In the genomic region with DNA sequence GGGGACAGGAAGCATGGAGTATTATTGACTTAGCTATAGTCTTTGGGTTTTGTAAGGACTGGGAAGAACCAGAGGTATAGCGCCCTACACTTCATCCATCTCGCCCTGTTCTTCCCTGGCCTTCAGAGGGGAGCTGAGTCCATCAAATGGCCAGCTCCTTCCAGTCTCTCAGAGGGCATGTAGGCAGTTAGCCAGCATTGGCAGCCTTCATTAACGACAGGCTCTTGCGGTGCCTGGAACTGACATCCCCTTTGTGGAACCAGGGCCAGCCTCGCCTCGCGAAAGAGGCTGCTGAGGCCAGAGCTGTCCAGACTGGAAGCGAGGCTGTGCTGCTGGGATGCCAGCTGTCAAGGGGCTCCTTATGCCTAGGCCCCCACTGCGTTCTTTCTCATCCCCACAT, we compare ENCODE assay signal across 15 mouse cellular contexts. TPM values are rescaled to one million over a fixed set of nuclear protein-coding genes. Genes with fewer than 3 reads are reported as not detected.
DNase-seq lines count a peak whose midpoint lies in the region; ATAC-seq and TF ChIP-seq lines count a peak whose summit lies in the region.
"Had no signal": no experiment of that assay in that cellular context is flagged by ENCODE, and none has a peak within 500 bp of the region (broad histone marks: within the 10 kb centered on the region; RNA-seq: fewer than 3 reads in every experiment).

No protein-coding gene starts in this region.

- no peak overlapping the region for H3K27ac ChIP-seq in kidney, adult 2 months (ENCODE audit: insufficient read depth, low read depth, low read length)
- H3K27ac ChIP-seq in neural tube, embryonic 15.5 days (replicated peaks), result no peak overlapping the region
- no peak overlapping the region for H3K27ac ChIP-seq in forebrain, postnatal 0 days (ENCODE audit: low read depth, low read length)
- H3K27ac ChIP-seq: neural tube, embryonic 13.5 days had no signal

- H3K4me3 ChIP-seq in kidney, adult 2 months (ENCODE audit: insufficient read depth, low read depth, low read length), result peak overlapping the region; percentile 5; the same call in 1 of the 2 replicates
- H3K4me3 ChIP-seq in neural tube, embryonic 15.5 days (replicated peaks), result 0 out of 2 replicates have a peak overlapping the region, but pooled peaks have one; percentile 72
- H3K4me3 ChIP-seq in forebrain, postnatal 0 days (ENCODE audit: low read depth, low read length), result no peak overlapping the region

- TF ChIP-seq POLR2A in kidney, adult 2 months (IDR thresholded peaks at IDR 0.05; ENCODE audit: low read depth, low read length), result no peak

- TF ChIP-seq CTCF in kidney, adult 2 months (conservative IDR thresholded peaks at IDR 0.05; ENCODE audit: insufficient read depth, insufficient read length, low read depth, low read length), result no peak
- TF ChIP-seq CTCF in forebrain, postnatal 0 days (IDR thresholded peaks at IDR 0.05; ENCODE audit: low read depth), result no peak

- H3K4me2 ChIP-seq in neural tube, embryonic 15.5 days, result peak overlapping the region; percentile 100; the same call in 1 of the 2 replicates
- no peak overlapping the region for H3K4me2 ChIP-seq in forebrain, postnatal 0 days (ENCODE audit: low read depth)

- no peaks in the 10 kb centered on the region for H3K9me3 ChIP-seq in neural tube, embryonic 15.5 days (replicated peaks)
- H3K9me3 ChIP-seq in forebrain, postnatal 0 days (ENCODE audit: low read length), result no peaks in the 10 kb centered on the region
- H3K9me3 ChIP-seq: neural tube, embryonic 13.5 days had no signal

- peak; percentile 13; the same call in 1 of the 2 replicates for ATAC-seq in frontal cortex, adult (ENCODE audit: low TSS enrichment)
- ATAC-seq in neural tube, embryonic 15.5 days (ENCODE audit: low FRiP score), result no peak
- no peak for ATAC-seq in forebrain, postnatal 0 days

- H3K9ac ChIP-seq in neural tube, embryonic 15.5 days (replicated peaks), result no peak overlapping the region
- H3K9ac ChIP-seq in forebrain, postnatal 0 days, result no peak overlapping the region

- H3K4me1 ChIP-seq in kidney, adult 2 months (ENCODE audit: control insufficient read depth, insufficient read depth, low read length), result no peaks in the 10 kb centered on the region; the same call in 1 of the 2 replicates
- H3K4me1 ChIP-seq in neural tube, embryonic 15.5 days, result peaks cover 19% of the 10 kb centered on the region
- no peaks in the 10 kb centered on the region for H3K4me1 ChIP-seq in forebrain, postnatal 0 days (ENCODE audit: insufficient read depth)

- H3K36me3 ChIP-seq in kidney, adult 2 months (ENCODE audit: control insufficient read depth, insufficient read depth, low read length), result no peaks in the 10 kb centered on the region
- H3K36me3 ChIP-seq in neural tube, embryonic 15.5 days, result peaks cover 17% of the 10 kb centered on the region
- H3K36me3 ChIP-seq in forebrain, postnatal 0 days (ENCODE audit: insufficient read depth), result peaks cover 16% of the 10 kb centered on the region

- DNase-seq in kidney, adult 2 months, result no peak
- DNase-seq in kidney, postnatal 36 days, result no peak
- DNase-seq in cerebellum, adult 18-20 months, result peak; percentile 73 to 79
- no peak for DNase-seq in spleen, adult 12 weeks (ENCODE audit: low spot score)
- no peak for DNase-seq in forebrain, postnatal 0 days
- DNase-seq in urinary bladder, postnatal 14 days (ENCODE audit: low spot score), result no peak
- DNase-seq: adrenal gland, postnatal 25 days had no signal

- 76% methylated on average over 9 of the region's 9 CpGs for WGBS in kidney, adult 2 months
- 64% methylated on average over 9 of the region's 9 CpGs for WGBS in neural tube, embryonic 15.5 days
- 55% methylated on average over 9 of the region's 9 CpGs for whole genome bisulfite sequencing in forebrain, postnatal 0 days

- no peaks in the 10 kb centered on the region for H3K27me3 ChIP-seq in kidney, adult 2 months (replicated peaks; ENCODE audit: control insufficient read depth, insufficient read depth, low read length)
- H3K27me3 ChIP-seq in neural tube, embryonic 15.5 days (replicated peaks), result 0 out of 2 replicates have a peak, but pooled peaks cover 6% of the 10 kb centered on the region
- no peaks in the 10 kb centered on the region; the same call in 1 of the 2 replicates for H3K27me3 ChIP-seq in forebrain, postnatal 0 days (ENCODE audit: insufficient read depth, low read length)

RNA-seq across cellular contexts. Expression of gene Dbndd2, which starts 1.9 kb away (rescaled TPM):
- 36.8 and 43.6 TPM in 2 replicates for polyA plus RNA-seq in kidney, adult 2 months (2012; rRNA removed)
- 22.2 and 25.3 TPM in 2 replicates for polyA plus RNA-seq in neural tube, embryonic 15.5 days (2015; fragmentation: Nextera tagmentation; extraction: Ambion mirVana)
- 21.7 and 23.9 TPM in 2 replicates for total RNA-seq in forebrain, postnatal 0 days (2014; rRNA removed)
- 10.9 and 17.6 TPM in 2 replicates for polyA plus RNA-seq in forebrain, postnatal 0 days (2015; fragmentation: Nextera tagmentation; extraction: Ambion mirVana)

RNA-seq across cellular contexts. Expression of gene Pigt, which starts 9.5 kb away (rescaled TPM):
- 101 and 123 TPM in 2 replicates for polyA plus RNA-seq in kidney, adult 2 months (2012; rRNA removed)
- polyA plus RNA-seq in neural tube, embryonic 15.5 days (2015; fragmentation: Nextera tagmentation; extraction: Ambion mirVana), result 88.8 and 92.2 TPM in 2 replicates
- total RNA-seq in forebrain, postnatal 0 days (2014; rRNA removed), result 47.6 and 77.6 TPM in 2 replicates
- 91.0 and 93.8 TPM in 2 replicates for polyA plus RNA-seq in forebrain, postnatal 0 days (2015; fragmentation: Nextera tagmentation; extraction: Ambion mirVana)

RNA-seq across cellular contexts. Expression of gene Trp53tg5, which starts 14.3 kb away (rescaled TPM):
- polyA plus RNA-seq in kidney, adult 2 months (2012; rRNA removed), result 0.10 TPM in 1 of 2 replicates, not detected in the other
- not detected in 2 replicates for polyA plus RNA-seq in neural tube, embryonic 15.5 days (2015; fragmentation: Nextera tagmentation; extraction: Ambion mirVana)
- not detected in 2 replicates for total RNA-seq in forebrain, postnatal 0 days (2014; rRNA removed)
- not detected in 2 replicates for polyA plus RNA-seq in forebrain, postnatal 0 days (2015; fragmentation: Nextera tagmentation; extraction: Ambion mirVana)
- total RNA-seq: adrenal gland, postnatal 25 days; heart, adult 8-10 months; layer of hippocampus, postnatal 14 days had no signal
- polyA plus RNA-seq: lung, embryonic 16.5 days; neural tube, embryonic 13.5 days; urinary bladder, adult 2 months had no signal

RNA-seq across cellular contexts. Expression of gene Gm20458, which starts 27.0 kb away (rescaled TPM):
- polyA plus RNA-seq in kidney, adult 2 months (2012; rRNA removed), result 22.1 and 23.4 TPM in 2 replicates
- polyA plus RNA-seq in neural tube, embryonic 15.5 days (2015; fragmentation: Nextera tagmentation; extraction: Ambion mirVana), result 4.5 and 5.8 TPM in 2 replicates
- total RNA-seq in forebrain, postnatal 0 days (2014; rRNA removed), result 3.6 and 10.5 TPM in 2 replicates
- polyA plus RNA-seq in forebrain, postnatal 0 days (2015; fragmentation: Nextera tagmentation; extraction: Ambion mirVana), result 10.0 and 10.7 TPM in 2 replicates
- total RNA-seq: ES-E14 had no signal

RNA-seq across cellular contexts. Expression of gene Sys1, which starts 31.0 kb away (rescaled TPM):
- polyA plus RNA-seq in kidney, adult 2 months (2012; rRNA removed), result 94.5 and 122 TPM in 2 replicates
- polyA plus RNA-seq in neural tube, embryonic 15.5 days (2015; fragmentation: Nextera tagmentation; extraction: Ambion mirVana), result 86.8 and 92.7 TPM in 2 replicates
- 88.0 and 167 TPM in 2 replicates for total RNA-seq in forebrain, postnatal 0 days (2014; rRNA removed)
- polyA plus RNA-seq in forebrain, postnatal 0 days (2015; fragmentation: Nextera tagmentation; extraction: Ambion mirVana), result 105 and 110 TPM in 2 replicates

Comparison
In these comparisons a context has a peak if more than half of its experiments do, and no peak if none do; other contexts are left out.
1. DNase-seq: peak in cerebellum, adult 18-20 months (2 of 2); none in kidney, adult 2 months (single experiment), kidney, postnatal 36 days (0 of 2), spleen, adult 12 weeks (single experiment), forebrain, postnatal 0 days (single experiment) and urinary bladder, postnatal 14 days (single experiment).